Mouse (Mus musculus) kidney, adult 2 months (tissue): ENCODE results near the gene Gal3st1. TPM values are rescaled to one million over a fixed set of nuclear protein-coding genes. Genes with fewer than 3 reads are reported as not detected.

ENCODE experiments used
- DNase-seq: peaks from one replicate; pipeline ENCODE4 v3.0.0; 2021
- H3K27ac ChIP-seq: fragments of 200-500 bp; 2 replicates; pipeline ENCODE4 v1.5.1; 2012; ENCODE audit warnings: low read depth, low read length, control low read depth, inconsistent platforms; ENCODE audit not compliant: insufficient read depth
- H3K27me3 ChIP-seq: fragments of 200-500 bp; replicated peaks from 2 replicates; pipeline ENCODE4 v1.6.1; 2012; ENCODE audit warnings: mild to moderate bottlenecking, moderate library complexity, low read length, inconsistent platforms; ENCODE audit not compliant: control insufficient read depth, insufficient read depth
- H3K36me3 ChIP-seq: fragments of 200-500 bp; 2 replicates; pipeline ENCODE4 v1.6.1; 2012; ENCODE audit warnings: mild to moderate bottlenecking, moderate library complexity, low read length, inconsistent platforms; ENCODE audit not compliant: control insufficient read depth, insufficient read depth
- H3K4me1 ChIP-seq: fragments of 200-500 bp; 2 replicates; pipeline ENCODE4 v1.6.1; 2011; ENCODE audit warnings: low read length; ENCODE audit not compliant: control insufficient read depth, insufficient read depth
- H3K4me3 ChIP-seq: fragments of 200-500 bp; 2 replicates; pipeline ENCODE4 v1.5.1; 2011; ENCODE audit warnings: mild to moderate bottlenecking, low read depth, low read length, control low read depth; ENCODE audit not compliant: insufficient read depth
- CTCF ChIP-seq: fragments of 200-500 bp; conservative IDR thresholded peaks from 2 replicates; pipeline ENCODE4 v1.5.1; 2011; ENCODE audit warnings: low read depth, mild to moderate bottlenecking, control low read depth, low read length, moderate library complexity, mixed read lengths; ENCODE audit not compliant: insufficient read depth, insufficient read length
- POLR2A ChIP-seq: fragments of 200-500 bp; IDR thresholded peaks from one replicate; pipeline ENCODE4 v1.6.1; 2011; ENCODE audit warnings: low read depth, low read length, control low read depth
- WGBS: fragments of 180-500 bp; shearing (Covaris S2); methylation state at CpG from one replicate; pipeline ENCODE4 v1.1.7; 2018; 5-methylcytosine and 5-hydroxymethylcytosine counted together
- polyA plus RNA-seq: library from polyadenylated mRNA; depleted of rRNA; stranded (reverse); fragments of >200 nt; gene quantifications from 2 replicates; pipeline ENCODE4 v1.2.3, GENCODE M21; 2012

The Gal3st1 gene
- polyA plus RNA-seq, 1 experiment: 71.7 TPM

- Histone ChIP-seq H3K4me1 (peaks cover 17% of the 10 kb centered on the region; the same call in 1 of the 2 replicates), H3K4me3 (peak overlapping the region; percentile 78), H3K27ac (peak overlapping the region; percentile 95), H3K36me3 (no peaks in the 10 kb centered on the region; the same call in 1 of the 2 replicates), H3K27me3 (no peaks in the 10 kb centered on the region)
- TF ChIP-seq CTCF (0 out of 2 replicates have a peak, but pooled peaks have one; percentile 7), POLR2A (peak; percentile 23)
- WGBS: 9% methylated on average over 15 of the region's 15 CpGs
- peak; percentile 91 for DNase-seq
Observed at GRCm38 (mm10) chr11:3983863-3984745, 668 bp downstream of the Gal3st1 start.

GRCm38 (mm10) chr11:3989748-3990147 is 6.3 kb downstream of the Gal3st1 start:
- Histone ChIP-seq H3K4me3 (peak overlapping the region; percentile 6; the same call in 1 of the 2 replicates), H3K27me3 (no peaks in the 10 kb centered on the region), H3K27ac (peak overlapping the region; percentile 68), H3K4me1 (no peaks in the 10 kb centered on the region; the same call in 1 of the 2 replicates), H3K36me3 (no peaks in the 10 kb centered on the region)
- TF ChIP-seq POLR2A (no peak), CTCF (no peak)
- peak; percentile 76 for DNase-seq
- 51% methylated on average over 3 of the region's 3 CpGs for WGBS

GRCm38 (mm10) chr11:3993132-3993531 is 9.7 kb downstream of the Gal3st1 start:
- 57% methylated on average over 6 of the region's 6 CpGs for WGBS
- Histone ChIP-seq H3K36me3 (no peaks in the 10 kb centered on the region), H3K4me1 (no peaks in the 10 kb centered on the region; the same call in 1 of the 2 replicates), H3K27ac (peak overlapping the region; percentile 86), H3K4me3 (no peak overlapping the region), H3K27me3 (no peaks in the 10 kb centered on the region)
- TF ChIP-seq POLR2A (no peak), CTCF (no peak)
- peak; percentile 52 for DNase-seq

- Histone ChIP-seq H3K36me3 (no peaks in the 10 kb centered on the region), H3K27me3 (no peaks in the 10 kb centered on the region), H3K4me1 (no peaks in the 10 kb centered on the region; the same call in 1 of the 2 replicates), H3K4me3 (no peak overlapping the region), H3K27ac (peak overlapping the region; percentile 76)
- WGBS: 74% methylated on average over 6 of the region's 6 CpGs
- TF ChIP-seq POLR2A (no peak), CTCF (no peak)
- DNase-seq: peak; percentile 55
Observed at GRCm38 (mm10) chr11:3993914-3994313, 10.5 kb downstream of the Gal3st1 start.

GRCm38 (mm10) chr11:3995511-3995910 is 12.1 kb downstream of the Gal3st1 start:
- H3K36me3 ChIP-seq: no peaks in the 10 kb centered on the region; the same call in 1 of the 2 replicates
- TF ChIP-seq CTCF (no peak), POLR2A (no peak)
- H3K4me1 ChIP-seq: no peaks in the 10 kb centered on the region
- peak overlapping the region; percentile 4; the same call in 1 of the 2 replicates for H3K27ac ChIP-seq
- no peak for DNase-seq
- H3K4me3 ChIP-seq: no peak overlapping the region
- WGBS: 55% methylated on average over 5 of the region's 5 CpGs
- H3K27me3 ChIP-seq: no peaks in the 10 kb centered on the region

- WGBS: 94% methylated on average over 3 of the region's 3 CpGs
- TF ChIP-seq POLR2A (no peak), CTCF (no peak)
- H3K4me1 ChIP-seq: no peaks in the 10 kb centered on the region
- H3K27ac ChIP-seq: no peak overlapping the region
- H3K27me3 ChIP-seq: no peaks in the 10 kb centered on the region
- H3K36me3 ChIP-seq: no peaks in the 10 kb centered on the region; the same call in 1 of the 2 replicates
- DNase-seq: no peak
- H3K4me3 ChIP-seq: no peak overlapping the region
Observed at GRCm38 (mm10) chr11:3996840-3997239, 13.4 kb downstream of the Gal3st1 start.

- 31% methylated on average over 66 of the region's 66 CpGs for WGBS
- peak overlapping the region; percentile 2; the same call in 1 of the 2 replicates for H3K4me3 ChIP-seq
- TF ChIP-seq POLR2A (no peak), CTCF (no peak)
- no peak for DNase-seq
- H3K36me3 ChIP-seq: no peaks in the 10 kb centered on the region; the same call in 1 of the 2 replicates
- H3K27me3 ChIP-seq: no peaks in the 10 kb centered on the region
- H3K4me1 ChIP-seq: no peaks in the 10 kb centered on the region
- H3K27ac ChIP-seq: no peak overlapping the region
Observed at GRCm38 (mm10) chr11:3997978-3998720, 14.7 kb downstream of the Gal3st1 start.
